Mouse (Mus musculus) C2C12 (cell line): ENCODE measurements around the gene Ogfod1.

Experiments
- CEBPB ChIP-seq: IDR thresholded peaks from one replicate; pipeline ENCODE4 v1.6.1; 2011; ENCODE audit warnings: low read depth, mild to moderate bottlenecking, control low read depth, moderate library complexity
- CTCF ChIP-seq: IDR thresholded peaks from one replicate; pipeline ENCODE4 v1.5.1; 2011; ENCODE audit not compliant: control insufficient read depth, insufficient read depth, insufficient read length
- FOSL1 ChIP-seq: IDR thresholded peaks from one replicate; pipeline ENCODE4 v1.8.0; 2011; ENCODE audit warnings: mild to moderate bottlenecking, low read length; ENCODE audit not compliant: poor library complexity, insufficient read depth, severe bottlenecking
- MAX ChIP-seq: IDR thresholded peaks from one replicate; pipeline ENCODE4 v1.6.1; 2011; ENCODE audit warnings: mild to moderate bottlenecking, control low read depth
- MYOD1 ChIP-seq: IDR thresholded peaks from one replicate; pipeline ENCODE4 v1.6.1; 2011; ENCODE audit warnings: low read depth; ENCODE audit not compliant: control insufficient read depth, insufficient read length
- MYOG ChIP-seq: IDR thresholded peaks from one replicate; pipeline ENCODE4 v1.6.1; 2011; ENCODE audit not compliant: control insufficient read depth, insufficient read length; ENCODE audit errors: extremely low read depth
- USF1 ChIP-seq: IDR thresholded peaks from one replicate; pipeline ENCODE4 v1.6.1; 2011; ENCODE audit warnings: low read depth, mild to moderate bottlenecking, control low read depth, moderate library complexity

DNA sequence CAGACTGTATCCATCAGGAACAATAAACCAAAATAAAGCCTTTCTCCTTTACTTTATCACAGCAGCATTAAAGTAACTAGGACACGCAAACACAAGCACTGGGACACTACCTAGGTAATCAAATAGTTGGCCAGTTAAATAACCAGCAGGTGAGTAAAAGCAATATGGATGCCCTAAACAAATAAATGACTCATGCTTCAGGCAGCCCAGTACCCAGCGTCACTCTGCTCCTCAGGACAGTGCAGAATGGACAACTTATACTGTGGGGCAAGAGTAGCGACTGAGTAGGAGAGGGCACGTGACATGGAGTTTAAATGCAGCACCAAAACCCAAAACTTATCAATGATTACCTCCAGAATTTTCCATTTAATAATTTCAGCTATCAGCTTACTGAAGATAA lies 47.3 kb upstream of the Ogfod1 start:
- TF ChIP-seq CTCF (no peak), MYOG (no peak), MYOD1 (no peak), CEBPB (no peak), MAX (no peak), FOSL1 (no peak), USF1 (no peak)
